Mouse (Mus musculus) frontal cortex, postnatal 25 days (tissue): ENCODE measurements at regions not wholly inside any gene's neighbourhood (a gene's known extent, or its start where the extent isn't known, plus 50 kb on each side); places are given as distances from the start of the nearest gene placed in this dataset.

ENCODE experiments used
- DNase-seq, 2 experiments: peaks; one replicate each; pipeline ENCODE4 v3.0.0; 2022; ENCODE audit warnings: low spot score in 2 of 2

DNA sequence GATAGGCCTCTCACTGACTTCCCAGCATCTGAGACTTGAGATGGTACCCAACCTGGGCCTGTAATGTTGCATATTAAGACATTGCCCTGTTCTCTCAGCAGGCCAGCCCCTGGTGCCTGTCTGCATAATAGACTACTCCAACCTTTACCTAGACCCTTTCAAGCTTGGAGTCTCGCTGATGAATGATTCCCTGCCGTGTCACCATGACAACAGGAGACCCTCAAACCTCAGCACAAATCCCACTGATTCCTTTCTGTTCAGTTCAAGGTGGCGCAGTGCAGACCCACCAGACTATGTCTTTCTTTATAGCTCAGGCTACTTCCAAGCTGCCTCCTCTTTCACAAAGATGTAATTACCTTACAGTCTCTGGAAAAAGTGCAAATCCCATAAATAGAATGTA, 172.0 kb downstream of the Dcdc2c start:
- no peak for DNase-seq

DNA sequence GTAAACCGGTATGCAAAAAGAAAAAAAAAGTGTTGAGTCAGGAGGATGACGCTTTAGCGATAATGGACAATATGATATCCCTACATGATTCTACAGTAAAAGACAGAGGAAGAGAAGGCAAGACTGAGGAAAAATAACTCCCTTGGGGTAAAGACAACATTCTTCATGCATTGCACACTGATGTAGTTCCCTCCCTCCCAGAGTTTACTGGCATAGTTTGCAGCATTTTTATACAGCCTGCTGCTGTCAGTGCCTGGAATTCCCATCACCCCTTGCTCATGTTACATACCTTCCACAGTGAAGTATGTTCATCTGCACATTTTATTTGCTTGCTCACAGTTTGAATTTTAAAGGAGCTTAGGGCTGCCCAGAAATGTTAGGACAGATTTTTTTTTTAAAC, 174.2 kb downstream of the Dcdc2c start:
- DNase-seq: no peak

DNA sequence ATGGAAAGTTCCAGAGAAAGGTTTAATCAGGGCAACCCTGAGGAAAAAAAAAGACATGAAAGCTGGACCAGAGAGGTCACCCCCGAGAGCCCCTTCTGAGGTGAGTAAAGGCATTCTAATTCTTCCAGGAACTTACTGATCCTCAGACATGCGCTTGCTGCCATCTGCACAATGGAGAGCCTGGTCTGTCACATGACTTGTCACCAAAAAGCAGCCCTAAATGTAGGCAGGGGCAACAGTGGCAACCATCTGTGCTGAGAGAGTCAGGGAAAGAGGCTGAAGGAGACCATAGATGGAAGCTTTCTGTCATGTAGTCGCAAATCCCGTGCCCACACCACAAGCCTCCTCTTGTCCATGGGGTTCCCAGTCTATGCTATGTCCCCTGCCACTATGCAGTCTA, 174.8 kb downstream of the Dcdc2c start:
- no peak for DNase-seq

DNA sequence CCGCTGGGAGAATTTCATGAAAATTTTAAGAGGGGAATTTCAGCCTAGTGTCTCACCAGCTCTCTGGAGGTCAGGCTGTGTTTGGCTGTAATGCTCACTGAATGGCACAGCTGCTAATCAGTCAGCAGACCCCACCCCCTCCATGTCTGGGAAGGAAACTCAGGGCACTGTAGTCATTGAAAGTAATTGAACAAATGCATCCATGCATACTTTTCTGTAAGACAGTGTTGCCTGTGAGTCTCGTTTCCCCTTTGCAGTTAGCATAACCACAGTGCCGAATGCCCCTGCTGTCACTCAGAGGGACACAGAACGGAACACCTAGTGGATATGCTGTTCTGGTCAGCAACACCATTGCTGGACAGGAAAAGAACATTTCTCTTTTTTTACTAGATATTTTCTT, 175.4 kb downstream of the Dcdc2c start:
- DNase-seq: no peak

DNA sequence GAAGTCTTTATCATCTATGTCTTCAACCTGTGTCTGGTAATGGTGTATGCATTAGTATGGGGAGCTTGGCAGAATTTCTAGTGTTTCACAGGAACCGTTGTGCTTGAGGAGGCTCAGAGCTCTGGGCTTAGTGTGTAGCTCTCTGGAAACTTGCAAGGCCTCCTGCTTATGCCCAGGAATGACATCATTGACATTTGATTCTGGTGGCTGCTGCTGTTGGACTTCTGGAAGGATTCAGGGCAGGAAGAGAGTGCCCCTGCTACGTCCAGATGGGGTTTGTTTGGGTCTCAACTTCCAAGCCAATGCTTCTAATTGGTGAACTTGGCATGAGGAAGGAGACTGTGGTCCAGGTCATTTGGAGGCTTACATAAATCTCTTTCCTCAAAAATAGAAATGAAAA, 186.9 kb downstream of the Dcdc2c start:
- DNase-seq: no peak

DNA sequence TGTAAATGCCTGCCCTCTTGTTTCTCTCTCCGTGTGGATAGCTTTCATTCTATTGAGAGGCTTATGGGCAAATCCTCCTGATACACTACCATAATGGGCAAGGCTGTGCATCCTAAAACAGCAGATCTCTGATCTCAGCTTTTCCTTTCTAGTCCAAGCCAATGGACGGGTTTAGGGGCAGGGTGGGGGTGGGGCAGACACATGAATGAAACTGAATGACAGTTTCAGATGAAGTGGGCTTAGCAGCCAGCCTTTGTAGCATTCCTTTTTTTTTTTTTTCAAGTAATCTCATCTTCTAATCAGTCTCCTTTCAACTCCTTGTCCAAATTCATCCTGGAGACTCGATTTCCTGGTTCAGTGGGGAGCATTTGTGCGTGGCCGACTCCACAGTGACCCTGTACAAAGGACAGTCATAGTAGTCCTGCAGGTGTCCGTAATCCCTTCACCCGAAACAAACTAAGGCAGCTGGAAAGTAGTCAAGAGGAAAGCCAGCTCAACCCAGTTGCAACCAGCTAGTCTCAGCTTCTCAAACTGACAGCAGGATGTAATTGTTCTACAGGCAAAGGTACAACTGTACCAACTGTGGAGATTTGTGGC, 193.4 kb downstream of the Dcdc2c start:
- no peak for DNase-seq

DNA sequence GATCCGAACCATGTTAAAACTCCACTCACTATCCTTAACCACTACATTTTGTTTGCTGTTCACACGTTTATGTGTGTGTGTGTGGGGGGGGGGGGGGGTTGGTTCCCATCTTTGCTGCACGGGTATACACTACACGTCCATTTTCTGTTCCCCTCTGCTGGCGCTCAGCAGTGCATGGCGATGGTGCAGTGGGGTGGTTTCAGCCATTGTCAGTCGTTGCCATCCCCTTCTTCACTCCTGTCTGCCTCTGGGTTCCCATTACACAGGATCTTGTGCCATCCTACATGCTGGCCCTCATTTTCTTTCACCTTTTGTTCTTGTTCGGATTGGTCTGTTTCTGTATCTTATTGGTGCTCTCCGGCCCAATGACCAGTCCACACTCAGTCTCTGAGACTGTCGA, 194.4 kb downstream of the Dcdc2c start:
- DNase-seq: no peak

DNA sequence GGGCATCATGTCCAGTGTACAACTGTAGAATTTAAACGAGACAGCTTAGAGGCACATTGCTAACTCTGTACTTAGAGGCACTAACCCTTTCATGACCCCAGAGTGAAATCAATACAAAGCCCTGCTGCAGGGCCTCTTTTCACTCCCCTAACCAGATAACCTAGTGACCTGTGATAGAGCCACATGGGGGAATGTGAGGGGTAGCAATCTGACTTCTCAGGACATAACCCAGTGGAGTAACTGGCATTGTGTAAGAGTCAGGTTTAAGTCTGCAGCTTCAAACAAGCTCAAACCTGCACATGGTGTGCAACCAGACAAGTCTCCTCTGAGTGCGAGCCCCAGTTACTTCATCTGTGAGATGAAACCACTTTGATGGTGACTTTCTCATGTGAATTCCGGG, 199.1 kb downstream of the Dcdc2c start:
- DNase-seq: no peak

DNA sequence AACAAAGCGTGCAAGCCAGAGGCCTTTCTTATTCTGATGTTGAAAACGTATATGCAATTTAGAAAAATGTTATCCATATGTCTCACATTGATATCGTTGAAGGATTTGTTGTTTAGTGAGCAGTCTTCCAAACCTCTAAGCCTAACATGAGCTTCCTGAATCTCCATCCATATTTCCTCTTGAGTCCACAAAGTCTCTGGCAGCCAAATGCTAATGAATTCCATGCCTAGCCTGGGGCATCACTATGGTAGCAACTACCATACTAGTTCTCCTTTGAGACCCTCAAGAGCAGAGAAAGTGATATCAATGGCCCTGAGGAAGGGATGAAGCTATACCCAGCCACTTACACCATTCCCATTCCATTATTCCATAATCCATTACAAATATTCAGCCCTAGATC, 199.6 kb downstream of the Dcdc2c start:
- no peak for DNase-seq

DNA sequence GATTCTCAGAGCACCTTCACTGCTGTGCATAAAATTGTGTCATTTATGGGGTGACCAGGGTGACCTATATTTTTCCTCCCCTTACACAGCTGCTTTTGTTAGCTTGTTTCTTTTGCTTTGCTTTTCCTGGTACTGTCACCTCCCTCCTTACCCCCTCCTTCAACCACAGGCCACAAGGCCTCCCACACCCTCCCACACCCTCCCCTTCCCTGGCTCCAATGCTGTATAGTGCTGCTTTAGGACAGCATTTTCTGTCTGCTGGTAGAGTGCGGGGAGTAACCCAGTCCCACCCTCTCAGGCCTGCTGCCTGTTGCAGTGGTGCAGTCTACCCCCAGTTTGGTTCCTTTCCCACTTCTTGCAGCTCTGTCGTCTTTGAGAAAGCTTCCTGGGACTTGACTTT, 209.5 kb downstream of the Dcdc2c start:
- no peak for DNase-seq

DNA sequence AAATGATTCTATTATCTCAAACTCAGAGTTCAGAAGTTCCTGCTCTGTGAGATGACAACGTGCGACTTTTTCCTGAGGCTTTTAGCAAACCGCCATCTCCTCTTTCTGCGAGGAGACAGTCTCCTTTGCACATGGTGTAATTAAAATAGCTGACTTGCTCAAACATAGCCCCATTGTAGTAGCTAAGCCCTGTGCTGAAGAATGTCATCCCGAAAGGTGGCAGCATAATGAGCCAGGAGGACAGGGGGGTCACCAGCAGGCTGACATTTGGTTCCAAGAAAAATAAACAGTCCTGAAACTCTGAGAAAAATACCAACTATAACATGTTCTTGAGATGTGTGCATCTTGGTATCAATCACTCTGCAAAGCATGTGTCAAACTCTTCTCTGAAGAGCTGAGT, 219.6 kb downstream of the Dcdc2c start:
- DNase-seq: no peak

DNA sequence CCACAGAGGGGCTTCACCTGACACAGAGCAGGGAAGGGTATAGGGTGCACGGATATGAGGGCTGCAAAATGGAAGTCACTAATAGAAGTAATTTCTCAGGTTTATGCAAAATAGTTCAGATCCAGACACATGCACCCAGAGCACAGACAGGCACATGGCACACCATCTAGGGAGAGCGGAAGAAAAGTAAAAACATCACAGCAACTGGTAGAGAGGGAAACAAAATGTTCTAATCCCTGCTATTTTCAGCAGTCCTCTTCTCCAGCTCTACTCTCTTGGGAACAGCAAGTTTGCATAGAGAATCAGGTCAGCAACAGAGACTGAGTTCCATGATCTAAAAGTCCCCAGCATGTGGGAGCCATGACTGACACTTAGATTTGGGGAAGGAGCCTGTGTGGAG, 220.4 kb downstream of the Dcdc2c start:
- DNase-seq: no peak

DNA sequence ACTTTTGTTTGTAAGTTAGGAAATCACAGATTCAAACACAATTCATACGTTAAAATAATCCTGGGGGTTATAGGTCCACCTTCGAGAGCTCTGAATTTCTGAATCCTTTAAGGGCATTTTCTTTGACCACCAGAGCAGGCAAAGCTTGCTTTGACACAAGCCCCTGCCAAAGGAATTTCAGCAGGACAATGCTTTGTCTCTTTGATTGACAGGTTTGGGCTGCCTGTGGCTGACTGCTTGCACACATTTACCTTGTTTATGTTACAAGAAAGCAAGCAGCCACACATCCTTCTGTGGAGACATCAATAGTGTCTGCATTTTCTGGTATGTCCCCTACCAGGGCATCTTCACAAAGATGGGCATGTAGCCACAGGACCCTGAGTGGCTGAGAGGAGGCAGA, 228.5 kb downstream of the Dcdc2c start:
- DNase-seq: no peak

DNA sequence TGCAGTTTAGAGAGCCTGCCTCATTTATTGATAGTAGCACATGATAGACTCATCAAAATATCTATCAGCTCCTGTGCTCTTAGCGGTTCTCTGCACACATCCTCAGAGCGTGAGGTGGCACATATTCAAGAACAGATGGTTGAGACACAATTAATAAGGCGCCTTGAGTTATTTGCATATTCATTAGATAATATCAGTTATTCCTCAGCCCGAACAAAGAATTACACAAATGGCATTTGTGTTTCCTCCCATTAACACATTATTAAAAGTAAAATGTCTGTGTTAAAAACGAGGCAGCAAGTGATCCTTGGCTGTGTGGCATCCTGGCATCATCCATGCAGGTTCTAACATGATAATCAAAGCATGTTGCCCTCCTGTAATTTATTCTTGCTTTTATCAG, 243.0 kb downstream of the Dcdc2c start:
- DNase-seq: no peak

DNA sequence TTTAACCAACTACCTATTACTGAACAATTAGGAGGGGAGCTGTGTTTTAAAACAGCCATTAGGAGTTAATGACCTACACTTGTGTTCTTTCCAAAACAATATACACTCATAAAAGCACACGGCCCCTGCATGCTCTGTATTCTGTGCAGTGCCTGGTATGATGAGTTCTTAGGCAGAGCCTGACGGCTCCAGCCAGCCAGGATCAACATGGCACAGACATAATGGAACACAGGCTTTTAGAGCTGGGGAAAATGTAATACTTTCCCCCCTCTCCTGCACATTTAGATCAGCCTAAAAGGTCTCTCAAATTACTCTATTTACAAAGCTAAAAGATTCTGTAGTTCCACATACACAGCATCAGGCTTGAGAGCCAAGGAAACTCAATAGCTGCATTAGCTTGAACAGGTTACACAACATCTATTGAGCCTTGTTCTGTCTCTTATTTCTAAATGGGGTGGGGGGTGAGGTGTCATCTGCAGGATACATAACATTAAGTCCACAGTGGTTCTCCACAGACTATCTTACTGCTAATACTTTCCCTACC, 250.1 kb downstream of the Dcdc2c start:
- no peak for DNase-seq

DNA sequence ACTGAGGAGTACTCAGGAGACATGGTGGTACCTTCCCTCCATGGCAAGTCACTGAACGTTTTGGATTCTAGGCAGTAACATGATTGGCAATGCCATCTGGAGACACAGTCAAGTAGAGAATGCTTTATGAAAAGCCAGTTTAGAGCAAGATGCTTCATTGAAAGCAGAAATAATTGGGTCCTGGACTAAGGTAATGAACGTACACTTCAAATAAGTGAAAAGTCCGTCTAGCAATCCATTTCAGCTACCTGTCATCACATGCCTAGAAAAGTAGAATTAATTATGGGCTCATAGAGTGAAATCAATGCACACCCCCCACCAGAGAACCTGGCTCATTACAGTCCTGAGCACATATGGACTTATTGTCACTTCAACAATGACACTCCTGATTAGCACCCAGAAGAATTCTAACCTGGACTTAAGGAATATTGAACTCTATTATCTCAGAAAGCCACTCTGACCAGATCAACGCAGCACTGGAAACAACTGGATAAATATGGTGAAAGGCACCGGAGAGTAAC, 263.8 kb downstream of the Dcdc2c start:
- DNase-seq: no peak

DNA sequence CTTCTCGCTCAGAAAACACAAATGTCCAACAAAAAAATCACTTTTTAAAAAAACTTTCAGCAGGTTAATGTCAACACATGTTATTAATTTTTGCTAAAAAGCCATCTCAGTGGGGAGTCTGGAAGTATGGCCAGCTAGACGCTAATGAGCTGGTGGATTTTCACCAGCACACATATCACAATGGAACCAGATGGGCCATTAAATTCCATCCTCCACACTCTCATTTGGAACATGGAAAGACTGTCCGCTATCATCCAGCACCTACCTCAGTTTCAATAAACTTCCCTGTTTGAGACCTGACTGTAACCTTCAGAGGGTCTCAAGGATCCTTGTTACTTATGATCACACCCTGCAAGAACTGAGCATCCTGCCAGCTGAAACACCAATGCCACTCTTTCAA, 296.7 kb downstream of the Dcdc2c start:
- no peak for DNase-seq

DNA sequence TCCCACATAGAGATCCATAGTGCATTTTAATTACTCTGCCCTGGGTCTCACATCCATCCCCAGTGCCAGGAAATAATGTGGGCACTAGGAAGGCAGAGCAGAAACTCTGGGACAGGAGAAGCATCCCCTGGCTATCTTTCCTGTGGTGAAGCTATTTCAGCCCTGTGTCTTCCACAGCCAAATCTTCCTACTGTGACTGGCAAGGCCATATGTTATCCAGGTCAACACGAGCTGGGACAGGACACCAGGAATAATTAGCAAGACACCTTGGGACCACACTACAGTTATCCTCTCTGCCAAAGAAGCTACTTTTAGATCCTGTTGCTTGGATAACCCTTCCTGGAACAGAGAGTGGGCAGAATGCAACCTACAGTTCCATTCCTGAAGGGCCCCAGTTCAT, 301.7 kb downstream of the Dcdc2c start:
- DNase-seq: no peak

DNA sequence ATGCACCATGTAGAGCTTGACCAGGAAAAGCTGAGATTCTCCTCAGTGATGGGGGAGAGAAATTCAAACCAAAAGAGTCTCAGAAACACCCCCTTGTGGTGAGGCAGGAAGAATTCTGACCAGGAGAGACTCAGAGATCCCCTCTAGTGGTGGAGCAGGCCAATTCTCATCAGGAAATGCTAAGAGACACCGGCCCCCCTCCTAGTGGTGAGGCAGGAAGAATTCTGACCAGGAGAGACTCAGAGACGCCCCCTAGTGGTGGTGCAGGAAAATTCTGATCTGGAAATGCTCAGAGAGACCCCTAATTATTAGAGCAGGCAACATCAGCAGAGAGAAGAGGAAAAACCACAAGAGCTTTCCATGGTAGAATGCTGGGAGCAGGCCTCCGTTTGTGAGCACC, 303.4 kb downstream of the Dcdc2c start:
- peak in 1 of 2 experiments; percentile 18 for DNase-seq

DNA sequence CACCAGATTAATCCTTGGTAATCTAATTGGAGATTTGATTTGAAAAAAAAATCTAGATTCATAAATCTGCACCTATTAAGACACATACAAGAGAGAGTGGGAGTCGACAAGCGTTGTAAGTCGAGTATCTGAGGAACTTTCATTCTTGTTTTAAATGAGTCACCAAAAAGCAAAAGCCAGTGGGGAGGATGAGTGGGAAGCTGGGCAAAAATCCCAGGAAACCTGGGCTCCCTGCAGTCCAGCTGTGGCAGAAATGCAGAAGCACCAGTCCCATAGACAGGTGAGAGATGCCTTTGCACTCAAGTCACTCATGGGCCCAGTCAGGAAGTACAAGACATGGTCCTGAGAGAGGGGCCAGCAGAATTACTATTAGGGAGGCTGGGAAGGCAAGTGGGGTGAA, 303.9 kb downstream of the Dcdc2c start:
- DNase-seq: no peak

DNA sequence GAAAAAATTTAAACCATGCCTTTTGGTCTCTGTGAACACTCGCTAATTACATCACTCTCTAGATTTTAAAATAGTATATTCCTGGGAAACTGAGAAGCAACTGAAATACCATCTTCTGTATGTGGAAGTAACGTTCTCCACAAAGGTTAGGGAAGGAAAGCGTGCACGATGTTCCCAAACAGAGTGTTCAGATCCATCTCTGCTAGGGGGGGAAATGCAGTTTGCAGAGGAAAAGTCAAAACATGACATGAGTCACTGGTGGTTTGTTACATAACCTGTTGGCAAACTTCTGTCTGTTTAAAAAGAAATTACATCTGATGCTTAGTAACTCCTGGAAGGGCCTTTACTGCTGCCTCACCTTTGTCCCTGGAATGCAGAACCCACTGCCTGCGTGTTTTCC, 314.2 kb downstream of the Dcdc2c start:
- DNase-seq: no peak

DNA sequence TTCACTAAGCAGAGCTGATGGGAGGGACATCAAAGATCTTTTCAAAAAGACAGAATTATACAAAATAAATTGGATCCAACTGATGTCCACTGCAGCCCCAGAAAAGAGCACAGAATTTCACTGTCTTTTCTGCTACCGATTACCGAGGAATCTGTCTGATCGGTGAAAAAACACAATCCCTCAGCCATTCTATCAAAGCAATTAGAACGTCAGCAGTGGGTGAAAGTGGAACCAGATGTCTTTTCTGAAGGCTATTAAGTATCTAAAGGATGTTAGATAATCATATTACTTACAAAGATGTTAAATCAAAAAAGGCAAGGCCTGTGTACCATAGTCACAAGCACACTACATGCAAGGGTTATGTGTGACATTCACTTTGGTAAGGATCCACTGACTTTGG, 315.2 kb downstream of the Dcdc2c start:
- DNase-seq: no peak

DNA sequence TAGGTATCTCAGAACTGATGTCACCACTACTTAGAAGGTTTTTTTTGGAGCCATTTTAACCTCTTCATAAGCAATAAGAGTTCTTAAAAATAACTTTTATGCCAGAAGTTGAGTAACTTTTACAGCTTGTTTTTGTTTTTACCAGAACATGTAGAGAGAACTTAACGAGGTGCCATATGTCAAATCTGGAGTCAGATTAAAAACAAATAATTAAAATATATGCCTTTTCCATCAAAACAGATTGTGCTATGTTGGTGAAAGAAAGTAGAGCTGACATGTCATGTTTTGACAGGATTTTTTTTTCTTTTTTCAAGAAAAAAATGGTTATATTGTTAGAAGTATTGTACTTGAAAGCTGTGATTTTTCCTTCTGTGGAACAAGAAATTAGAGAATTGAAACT, 349.4 kb downstream of the Dcdc2c start:
- DNase-seq: no peak

DNA sequence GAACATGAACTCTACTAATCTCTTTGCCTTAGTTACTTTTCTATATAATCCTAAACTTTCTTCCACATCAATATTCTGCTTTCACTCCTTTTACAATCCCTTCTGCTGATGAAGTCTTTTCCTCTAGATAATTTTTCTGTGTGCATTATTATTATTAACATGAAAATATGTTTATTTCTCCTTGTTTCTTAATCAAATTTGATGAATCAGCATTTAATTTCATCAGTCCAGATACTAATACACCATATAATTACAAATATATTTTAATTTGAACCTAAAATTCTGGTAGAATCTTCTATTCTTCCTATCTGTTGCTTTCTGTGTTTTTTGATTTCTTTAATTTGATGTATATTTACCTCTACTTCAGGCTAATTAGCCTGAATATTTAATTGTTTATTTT, 365.5 kb downstream of the Dcdc2c start:
- DNase-seq: no peak
